Mouse (Mus musculus): ENCODE data around the gene Nat8. TPM values are rescaled to one million over a fixed set of nuclear protein-coding genes. Genes with fewer than 3 reads are reported as not detected.
"Not testable (repeated sequence)": the region's sequence is repeated elsewhere in the genome, so short reads cannot be mapped to it uniquely, and the experiment has no call there.

Nat8 gene
- polyA plus RNA-seq, 1 experiment from 2014 or later, result not detected

- Histone ChIP-seq H3K27me3 (replicated peaks; ENCODE audit: low read depth, poor library complexity, severe bottlenecking) (no peaks in the 10 kb centered on the region), H3K36me3 (replicated peaks) (no peaks in the 10 kb centered on the region), H3K4me1 (no peaks in the 10 kb centered on the region), H3K9me3 (no peaks in the 10 kb centered on the region), H3K4me3 (no peak overlapping the region), H3K27ac (replicated peaks) (no peak overlapping the region)
- 90% methylated on average over 2 of the region's 2 CpGs for WGBS
- no peak for DNase-seq (ENCODE audit: low spot score)
These were observed 6.0 kb downstream of the Nat8 start for GRCm38 (mm10) chr6:85825886-85826285.

- Histone ChIP-seq H3K27me3 (replicated peaks; ENCODE audit: low read depth, poor library complexity, severe bottlenecking) (no peaks in the 10 kb centered on the region), H3K4me1 (no peaks in the 10 kb centered on the region), H3K36me3 (replicated peaks) (no peaks in the 10 kb centered on the region), H3K27ac (replicated peaks) (no peak overlapping the region), H3K4me3 (no peak overlapping the region), H3K9me3 (no peaks in the 10 kb centered on the region)
- no peak for DNase-seq (ENCODE audit: low spot score)
- WGBS, result 88% methylated on average over 1 of the region's 1 CpGs
These were observed 8.3 kb downstream of the Nat8 start for GRCm38 (mm10) chr6:85823382-85824090.

GRCm38 (mm10) chr6:85822286-85822685 is 9.6 kb downstream of the Nat8 start:
- Histone ChIP-seq H3K4me3 (no peak overlapping the region), H3K4me1 (no peaks in the 10 kb centered on the region), H3K9me3 (no peaks in the 10 kb centered on the region), H3K27me3 (replicated peaks; ENCODE audit: low read depth, poor library complexity, severe bottlenecking) (no peaks in the 10 kb centered on the region), H3K27ac (replicated peaks) (no peak overlapping the region), H3K36me3 (replicated peaks) (no peaks in the 10 kb centered on the region)
- DNase-seq (ENCODE audit: low spot score), result no peak
- WGBS, result 86% methylated on average over 4 of the region's 4 CpGs

GRCm38 (mm10) chr6:85820837-85821236 is 11.0 kb downstream of the Nat8 start, which contains the start of the genes Nat8f6 and Nat8f5:
TSS of gene Nat8f6 (minus strand) at chr6:85820954.
TSS of gene Nat8f5 (minus strand) at chr6:85820972.
- Histone ChIP-seq H3K4me1 (no peaks in the 10 kb centered on the region), H3K27ac (replicated peaks) (no peak within 1 kb of the TSS), H3K9me3 (no peaks in the 10 kb centered on the region), H3K36me3 (replicated peaks) (no peaks in the 10 kb centered on the region), H3K27me3 (replicated peaks; ENCODE audit: low read depth, poor library complexity, severe bottlenecking) (no peaks in the 10 kb centered on the region), H3K4me3 (no peak within 1 kb of the TSS)
- DNase-seq (ENCODE audit: low spot score), result no peak
- 86% methylated on average over 5 of the region's 5 CpGs for whole genome bisulfite sequencing

- H3K27ac ChIP-seq (replicated peaks), result no peak overlapping the region
- H3K9me3 ChIP-seq, result no peaks in the 10 kb centered on the region
- DNase-seq (ENCODE audit: low spot score), result no peak
- no peaks in the 10 kb centered on the region for H3K4me1 ChIP-seq
- no peak overlapping the region for H3K4me3 ChIP-seq
- H3K36me3 ChIP-seq (replicated peaks), result no peaks in the 10 kb centered on the region
- WGBS, result 32% methylated on average over 1 of the region's 1 CpGs
- no peaks in the 10 kb centered on the region for H3K27me3 ChIP-seq (replicated peaks; ENCODE audit: low read depth, poor library complexity, severe bottlenecking)
These were observed 13.5 kb downstream of the Nat8 start for GRCm38 (mm10) chr6:85818338-85818737.

GRCm38 (mm10) chr6:85813339-85813738 is 18.5 kb downstream of the Nat8 start:
- Histone ChIP-seq H3K4me3 (no peak overlapping the region), H3K36me3 (replicated peaks) (no peaks in the 10 kb centered on the region), H3K27ac (replicated peaks) (no peak overlapping the region), H3K27me3 (replicated peaks; ENCODE audit: low read depth, poor library complexity, severe bottlenecking) (no peaks in the 10 kb centered on the region), H3K4me1 (no peaks in the 10 kb centered on the region), H3K9me3 (no peaks in the 10 kb centered on the region)
- WGBS, result 85% methylated on average over 2 of the region's 2 CpGs
- DNase-seq (ENCODE audit: low spot score), result no peak

DNA sequence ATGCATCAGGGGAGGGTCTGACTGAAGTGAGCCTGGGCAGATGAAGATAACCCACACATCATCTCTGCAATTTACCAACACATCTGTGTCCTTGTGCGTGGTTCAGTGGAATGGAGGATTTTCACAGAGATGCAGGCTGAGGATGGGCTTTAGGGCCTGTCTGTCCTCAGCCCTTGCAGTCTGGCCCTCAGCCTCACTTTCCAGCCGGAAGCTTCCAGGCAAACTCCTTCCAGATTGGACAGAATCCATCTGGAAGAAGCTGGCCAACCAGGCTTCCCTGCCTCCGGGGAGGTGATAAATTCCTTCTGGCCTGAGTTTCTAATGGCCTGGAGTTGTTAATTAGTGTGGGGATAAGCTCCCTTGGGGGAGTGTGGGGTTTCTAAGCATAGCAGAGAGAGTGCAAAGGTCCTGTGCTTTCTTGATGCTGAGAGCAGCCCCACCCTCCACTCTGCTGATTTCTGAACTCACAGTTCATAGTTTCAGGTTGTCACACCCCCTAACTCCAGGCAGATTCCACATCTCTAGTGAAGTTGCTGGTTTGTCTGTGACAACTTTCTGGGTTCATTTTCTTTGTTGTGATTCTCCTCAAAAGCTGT is 20.8 kb downstream of the Nat8 start:
- not testable (repeated sequence) for H3K27me3 ChIP-seq (replicated peaks; ENCODE audit: low read depth, poor library complexity, severe bottlenecking); H3K4me1 ChIP-seq; DNase-seq (ENCODE audit: low spot score); H3K9me3 ChIP-seq; H3K36me3 ChIP-seq (replicated peaks); H3K27ac ChIP-seq (replicated peaks); H3K4me3 ChIP-seq
- WGBS, result 66% methylated on average over 3 of the region's 3 CpGs

- WGBS, result 89% methylated on average over 3 of the region's 3 CpGs
- not testable (repeated sequence) for H3K36me3 ChIP-seq (replicated peaks); H3K4me3 ChIP-seq; H3K27me3 ChIP-seq (replicated peaks; ENCODE audit: low read depth, poor library complexity, severe bottlenecking); DNase-seq (ENCODE audit: low spot score); H3K27ac ChIP-seq (replicated peaks); H3K9me3 ChIP-seq; H3K4me1 ChIP-seq
These were observed 21.4 kb downstream of the Nat8 start for GRCm38 (mm10) chr6:85810514-85810913.

- H3K4me1 ChIP-seq; H3K36me3 ChIP-seq (replicated peaks); DNase-seq (ENCODE audit: low spot score); H3K27me3 ChIP-seq (replicated peaks; ENCODE audit: low read depth, poor library complexity, severe bottlenecking); H3K4me3 ChIP-seq; H3K9me3 ChIP-seq; H3K27ac ChIP-seq (replicated peaks): not testable (repeated sequence)
- 74% methylated on average over 3 of the region's 3 CpGs for WGBS
These were observed 22.1 kb downstream of the Nat8 start for GRCm38 (mm10) chr6:85809784-85810183.

DNA sequence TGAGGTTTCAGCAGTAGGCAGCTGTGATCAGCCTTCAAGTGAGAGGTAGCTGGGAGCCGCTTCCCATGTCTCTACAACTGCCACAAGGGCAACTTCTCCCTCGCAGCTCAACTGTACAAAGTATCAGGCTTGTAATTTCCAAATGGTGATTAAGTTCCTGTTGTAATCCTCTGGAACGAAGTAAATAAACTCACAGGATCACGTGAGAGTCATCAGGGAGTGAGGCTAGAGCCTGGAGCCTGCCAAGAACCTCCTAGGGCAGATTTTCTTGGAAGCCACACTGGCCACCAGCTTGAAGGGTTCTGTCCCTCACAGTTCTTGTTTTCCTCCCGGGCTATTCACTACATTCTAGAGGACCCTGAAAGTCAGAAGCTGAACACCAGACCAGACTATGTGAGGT is 28.7 kb downstream of the Nat8 start:
- not testable (repeated sequence) for H3K36me3 ChIP-seq (replicated peaks); H3K27me3 ChIP-seq (replicated peaks; ENCODE audit: low read depth, poor library complexity, severe bottlenecking); H3K4me1 ChIP-seq; H3K9me3 ChIP-seq; H3K27ac ChIP-seq (replicated peaks); DNase-seq (ENCODE audit: low spot score); H3K4me3 ChIP-seq
- 79% methylated on average over 5 of the region's 5 CpGs for WGBS

Small RNAs within 50 kb of the gene (microRNA-seq; reads per million reads assigned to microRNA genes)
- not detected for gene Mir6375

Other genes with a start within 250 kb of the Nat8 start
- gene Alms1, start 244.6 kb downstream of the Nat8 start, polyA plus RNA-seq (2016; fragmentation: Nextera tagmentation; extraction: Ambion mirVana), result 10.2 and 11.3 TPM in 2 replicates
- gene Nat8f7, start 118.9 kb downstream of the Nat8 start, polyA plus RNA-seq (2016; fragmentation: Nextera tagmentation; extraction: Ambion mirVana), result not detected in 2 replicates
- gene Nat8f3, start 66.3 kb downstream of the Nat8 start, polyA plus RNA-seq (2016; fragmentation: Nextera tagmentation; extraction: Ambion mirVana), result 0.21 TPM in 1 of 2 replicates, not detected in the other
- gene Nat8f6, start 11.1 kb downstream of the Nat8 start, polyA plus RNA-seq (2016; fragmentation: Nextera tagmentation; extraction: Ambion mirVana), result not detected in 2 replicates
- not detected in 2 replicates for gene Nat8f5, start 11.1 kb downstream of the Nat8 start, polyA plus RNA-seq (2016; fragmentation: Nextera tagmentation; extraction: Ambion mirVana)
- gene Nat8f2, start 37.1 kb upstream of the Nat8 start, polyA plus RNA-seq (2016; fragmentation: Nextera tagmentation; extraction: Ambion mirVana), result not detected in 2 replicates
- 2.8 and 3.3 TPM in 2 replicates for gene Nat8f4, start 72.8 kb upstream of the Nat8 start, polyA plus RNA-seq (2016; fragmentation: Nextera tagmentation; extraction: Ambion mirVana)
- gene Tprkb, start 79.8 kb upstream of the Nat8 start, polyA plus RNA-seq (2016; fragmentation: Nextera tagmentation; extraction: Ambion mirVana), result 29.0 and 36.7 TPM in 2 replicates
- 3.8 and 5.5 TPM in 2 replicates for gene Nat8f1, start 83.6 kb upstream of the Nat8 start, polyA plus RNA-seq (2016; fragmentation: Nextera tagmentation; extraction: Ambion mirVana)
- 38.7 and 39.9 TPM in 2 replicates for gene Dusp11, start 129.6 kb upstream of the Nat8 start, polyA plus RNA-seq (2016; fragmentation: Nextera tagmentation; extraction: Ambion mirVana)
- gene Figla, start 184.1 kb upstream of the Nat8 start, polyA plus RNA-seq (2016; fragmentation: Nextera tagmentation; extraction: Ambion mirVana), result not detected in 2 replicates
- 23.4 and 26.6 TPM in 2 replicates for gene Add2, start 196.6 kb upstream of the Nat8 start, polyA plus RNA-seq (2016; fragmentation: Nextera tagmentation; extraction: Ambion mirVana)